Mouse (Mus musculus): ENCODE measurements around the gene Gphb5.

DNA sequence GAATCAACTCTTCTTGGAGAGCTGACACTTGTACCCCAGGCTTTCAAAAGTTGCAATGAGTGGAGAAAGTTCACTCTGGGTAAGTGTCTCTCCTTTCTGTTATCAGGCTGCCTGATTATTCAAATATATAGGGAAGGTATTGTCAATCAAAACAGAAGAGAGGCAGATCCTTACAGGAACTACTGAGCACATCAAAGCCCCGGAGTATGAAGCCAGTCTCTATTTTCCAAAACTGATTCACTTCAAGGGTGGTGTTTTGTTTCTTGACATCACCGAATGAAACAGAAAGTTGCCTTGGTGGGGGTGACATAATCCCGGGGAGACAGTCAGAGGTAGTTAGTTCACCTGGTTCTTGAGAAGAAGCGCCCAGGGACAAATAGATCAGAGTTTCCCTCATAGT is at the start of gene Gphb5:
- TF ChIP-seq CTCF (IDR thresholded peaks at IDR 0.05; ENCODE audit: borderline replicate concordance, control insufficient read depth, extremely low read depth, insufficient read depth, low read length, poor library complexity) (no peak), POLR2A (IDR thresholded peaks at IDR 0.05; ENCODE audit: control insufficient read depth, extremely low read depth, insufficient read depth, low read length, poor library complexity) (no peak)

Data from thymus, adult 2 months (tissue).